Mouse (Mus musculus) adrenal gland, postnatal 25 days (tissue): ENCODE measurements at regions not wholly inside any gene's neighbourhood (a gene's known extent, or its start where the extent isn't known, plus 50 kb on each side); places are given as distances from the start of the nearest gene placed in this dataset.

ENCODE experiments used
- DNase-seq: peaks from one replicate; pipeline ENCODE4 v3.0.0; 2021; ENCODE audit warnings: mixed read lengths

GRCm38 (mm10) chr8:102845362-102845761, 59.9 kb upstream of the Cdh11 start:
- no peak for DNase-seq

- no peak for DNase-seq
Measured at GRCm38 (mm10) chr8:102860021-102860420, 74.6 kb upstream of the Cdh11 start.

GRCm38 (mm10) chr8:102899525-102899924, 114.1 kb upstream of the Cdh11 start:
- no peak for DNase-seq

- no peak for DNase-seq
Measured at GRCm38 (mm10) chr8:102900662-102901061, 115.2 kb upstream of the Cdh11 start.

GRCm38 (mm10) chr8:102907444-102907843, 122.0 kb upstream of the Cdh11 start:
- DNase-seq, result no peak

- no peak for DNase-seq
Measured at GRCm38 (mm10) chr8:102931342-102931835, 145.9 kb upstream of the Cdh11 start.

- DNase-seq, result no peak
Measured at GRCm38 (mm10) chr8:102938771-102939170, 153.3 kb upstream of the Cdh11 start.

- no peak for DNase-seq
Measured at GRCm38 (mm10) chr8:102945546-102945945, 160.1 kb upstream of the Cdh11 start.

- no peak for DNase-seq
Measured at GRCm38 (mm10) chr8:102978161-102978581, 192.7 kb upstream of the Cdh11 start.

GRCm38 (mm10) chr8:102983220-102983909, 197.9 kb upstream of the Cdh11 start:
- no peak for DNase-seq

GRCm38 (mm10) chr8:102983910-102984225, 198.4 kb upstream of the Cdh11 start:
- no peak for DNase-seq

- no peak for DNase-seq
Measured at GRCm38 (mm10) chr8:103007284-103007984, 222.0 kb upstream of the Cdh11 start.

- peak; percentile 35 for DNase-seq
Measured at GRCm38 (mm10) chr8:103019121-103019520, 233.7 kb upstream of the Cdh11 start.

GRCm38 (mm10) chr8:103023237-103023636, 237.8 kb upstream of the Cdh11 start:
- no peak for DNase-seq

GRCm38 (mm10) chr8:103031708-103032107, 246.3 kb upstream of the Cdh11 start:
- no peak for DNase-seq

- no peak for DNase-seq
Measured at GRCm38 (mm10) chr8:103033956-103034355, 248.5 kb upstream of the Cdh11 start.

- DNase-seq, result no peak
Measured at GRCm38 (mm10) chr8:103072079-103072635, 286.7 kb upstream of the Cdh11 start.

- no peak for DNase-seq
Measured at GRCm38 (mm10) chr8:103072646-103073045, 287.2 kb upstream of the Cdh11 start.

GRCm38 (mm10) chr8:103078559-103078958, 293.1 kb upstream of the Cdh11 start:
- DNase-seq, result no peak

- no peak for DNase-seq
Measured at GRCm38 (mm10) chr8:103086956-103087482, 301.6 kb upstream of the Cdh11 start.

- no peak for DNase-seq
Measured at GRCm38 (mm10) chr8:103096496-103097092, 311.2 kb upstream of the Cdh11 start.

- DNase-seq, result peak; percentile 76
Measured at GRCm38 (mm10) chr8:103125581-103125980, 340.1 kb upstream of the Cdh11 start.

GRCm38 (mm10) chr8:103138136-103138535, 352.7 kb upstream of the Cdh11 start:
- DNase-seq, result no peak
